Mouse (Mus musculus): Measurements from ENCODE around the gene Sat2.

The Sat2 gene

GRCm38 (mm10) chr11:69672211-69672706 is 50.4 kb downstream of the Sat2 start, which contains the start of gene Eif4a1:
TSS of gene Eif4a1 (minus strand) at chr11:69672423.
- peak; percentile 98 for DNase-seq (ENCODE audit: low spot score)

All from spleen, adult 12 weeks (tissue).